Mouse (Mus musculus): ENCODE data around the gene Slc3a2.

DNA sequence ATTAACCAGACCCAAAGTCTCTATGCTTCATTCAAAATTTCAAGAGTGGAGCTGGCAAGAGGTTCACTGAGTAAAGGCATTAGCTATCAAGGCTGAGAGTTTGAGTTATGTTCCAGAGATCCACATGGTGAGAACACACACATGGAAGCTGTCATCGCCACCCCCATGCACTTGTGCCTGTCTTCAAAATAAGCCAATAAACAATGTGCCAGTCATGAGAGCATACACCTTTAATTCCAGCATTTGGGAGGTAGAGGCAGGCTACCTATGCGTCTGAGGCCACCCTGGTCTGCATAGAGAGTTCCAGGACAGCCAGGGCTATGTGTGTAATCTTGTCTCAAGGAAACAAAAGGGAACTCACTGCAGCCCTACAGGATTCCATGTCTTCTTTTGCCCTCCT, 39.5 kb downstream of the Slc3a2 start:
- TF ChIP-seq POLR2A (IDR thresholded peaks at IDR 0.05; ENCODE audit: borderline replicate concordance, insufficient read depth, low read length) (no peak), CTCF (IDR thresholded peaks at IDR 0.05; ENCODE audit: borderline replicate concordance, insufficient read depth, low read depth, low read length) (no peak)
